Mouse (Mus musculus) large intestine, adult 2 months (tissue): Measurements from ENCODE around the gene 1600002K03Rik. TPM values are rescaled to one million over a fixed set of nuclear protein-coding genes. Genes with fewer than 3 reads are reported as not detected.

Experiments
- DNase-seq: peaks from one replicate; pipeline ENCODE4 v3.0.0-alpha.2; 2012; ENCODE audit warnings: low read depth, low spot score
- WGBS: fragments of 180-500 bp; shearing (Covaris S2); methylation state at CpG from one replicate; pipeline ENCODE4 v1.1.7; 2018; 5-methylcytosine and 5-hydroxymethylcytosine counted together
- polyA plus RNA-seq: library from polyadenylated mRNA; depleted of rRNA; stranded (reverse); fragments of >200 nt; gene quantifications from 2 replicates; pipeline ENCODE4 v1.2.3, GENCODE M21; 2012; rRNA removed

The 1600002K03Rik gene
- 15.9 and 18.2 TPM in 2 replicates for polyA plus RNA-seq

DNA sequence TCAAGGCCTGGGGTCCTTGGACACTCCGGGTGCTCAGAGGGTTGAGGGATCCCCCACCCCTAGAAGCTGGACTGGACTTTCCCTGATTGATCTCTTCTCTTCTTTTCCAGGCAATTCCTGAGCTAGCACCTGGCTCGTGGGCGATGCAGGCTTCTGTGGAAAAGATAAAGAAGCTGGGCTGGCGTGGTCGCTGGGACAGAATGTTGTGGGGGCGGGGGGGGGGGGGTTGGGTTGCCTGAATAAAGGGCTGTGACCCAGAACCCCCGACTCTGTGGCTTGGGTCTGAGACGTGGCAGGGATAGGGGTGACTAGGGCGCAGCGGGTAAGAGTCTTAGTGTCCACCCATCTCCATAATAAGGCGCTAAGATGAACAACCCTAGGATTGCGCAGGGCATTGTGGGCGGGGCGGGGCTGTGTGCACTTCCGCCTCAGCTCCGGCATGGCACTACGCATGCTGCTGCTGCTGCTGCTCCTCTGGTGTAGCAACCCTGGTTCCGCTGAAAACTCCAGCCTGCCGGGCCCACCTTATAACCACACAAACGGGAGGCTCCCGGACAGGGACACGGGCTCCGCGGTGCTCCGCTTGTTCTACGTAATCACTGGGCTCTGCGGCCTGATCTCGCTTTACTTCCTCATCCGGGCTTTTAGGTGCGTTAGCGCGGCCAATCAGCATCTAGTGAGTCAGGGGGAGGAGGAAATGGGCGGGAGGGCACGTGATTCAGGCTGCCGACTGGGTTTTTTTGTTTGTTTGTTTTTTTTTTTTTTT is at the start of gene 1600002K03Rik:
1600002K03Rik (plus strand) TSS at position 418 of the 766 bp plus-strand sequence.
- 5% methylated on average over 35 of the region's 35 CpGs for WGBS
- no peak for DNase-seq

DNA sequence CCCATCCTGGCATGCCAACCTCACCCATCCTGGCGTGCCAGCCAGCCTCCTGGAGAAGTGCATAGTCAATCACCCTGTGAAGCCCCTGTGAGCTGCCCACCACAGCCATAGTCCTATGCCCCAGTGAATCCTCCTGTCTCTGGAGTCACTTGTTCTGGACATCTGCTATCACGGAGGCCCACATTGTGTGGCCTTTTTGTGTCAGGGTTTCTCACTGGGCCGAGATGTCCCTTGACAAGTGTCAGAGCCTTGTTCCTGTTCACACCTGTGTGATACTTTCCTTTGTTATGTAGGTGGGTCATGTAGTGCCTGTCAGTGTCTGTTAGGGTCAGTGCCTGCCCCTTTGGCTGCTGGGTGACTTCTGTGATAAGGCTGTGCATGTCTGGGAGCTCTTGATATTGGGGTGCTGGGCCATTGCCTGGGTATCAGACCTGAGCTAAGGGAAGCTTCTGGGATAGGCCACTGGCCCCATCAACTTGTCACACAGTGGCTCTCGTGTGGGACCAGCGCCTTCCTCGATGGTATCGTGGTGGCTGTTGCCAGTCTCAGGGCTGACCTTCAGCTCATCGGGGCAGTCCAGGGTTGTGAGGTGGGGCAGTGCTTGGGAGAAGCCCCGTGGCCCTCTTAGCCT is 48.7 kb upstream of the 1600002K03Rik start:
- WGBS, result 87% methylated on average over 9 of the region's 9 CpGs
- no peak for DNase-seq

DNA sequence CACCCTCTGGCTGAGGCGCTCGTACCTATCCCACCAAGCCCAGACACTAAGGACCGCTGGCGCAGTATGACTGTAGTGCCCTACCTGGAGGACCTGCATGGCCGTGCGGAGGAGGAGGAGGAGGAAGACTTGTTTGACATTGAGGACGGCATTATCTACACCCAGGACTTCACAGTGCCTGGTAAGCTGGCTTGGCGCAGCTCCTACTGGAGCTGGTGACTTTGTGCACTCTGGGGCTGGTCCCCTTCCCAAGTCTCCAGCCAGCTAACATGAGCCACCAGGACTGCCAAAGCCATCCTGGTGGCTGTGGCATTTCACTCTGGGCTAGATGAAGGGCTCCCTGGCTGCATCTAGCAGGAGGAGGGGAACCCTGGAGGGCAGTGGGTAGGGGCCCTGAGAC is 44.8 kb upstream of the 1600002K03Rik start:
- DNase-seq, result no peak
- WGBS, result 95% methylated on average over 8 of the region's 8 CpGs

DNA sequence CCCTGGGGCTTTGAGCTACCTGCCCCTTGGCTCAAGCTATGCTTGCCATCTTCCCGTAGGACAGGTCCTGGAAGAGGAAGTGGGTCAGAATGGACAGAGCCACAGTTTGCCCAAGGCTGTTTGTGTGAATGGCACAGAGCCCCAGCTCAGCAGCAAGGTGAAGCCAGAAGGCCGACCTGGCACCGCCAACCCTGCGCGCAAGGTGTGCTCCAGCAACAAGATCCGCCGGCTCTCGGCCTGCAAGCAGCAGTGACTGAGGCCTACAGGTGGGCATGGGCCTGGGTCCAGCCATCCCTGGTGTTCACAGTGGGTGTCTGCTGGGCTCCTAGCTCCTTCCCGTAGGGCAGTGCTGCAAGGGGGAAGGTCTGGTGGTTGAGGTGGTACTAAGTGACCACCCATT is 42.9 kb upstream of the 1600002K03Rik start:
- 34% methylated on average over 9 of the region's 9 CpGs for WGBS
- DNase-seq, result no peak

DNA sequence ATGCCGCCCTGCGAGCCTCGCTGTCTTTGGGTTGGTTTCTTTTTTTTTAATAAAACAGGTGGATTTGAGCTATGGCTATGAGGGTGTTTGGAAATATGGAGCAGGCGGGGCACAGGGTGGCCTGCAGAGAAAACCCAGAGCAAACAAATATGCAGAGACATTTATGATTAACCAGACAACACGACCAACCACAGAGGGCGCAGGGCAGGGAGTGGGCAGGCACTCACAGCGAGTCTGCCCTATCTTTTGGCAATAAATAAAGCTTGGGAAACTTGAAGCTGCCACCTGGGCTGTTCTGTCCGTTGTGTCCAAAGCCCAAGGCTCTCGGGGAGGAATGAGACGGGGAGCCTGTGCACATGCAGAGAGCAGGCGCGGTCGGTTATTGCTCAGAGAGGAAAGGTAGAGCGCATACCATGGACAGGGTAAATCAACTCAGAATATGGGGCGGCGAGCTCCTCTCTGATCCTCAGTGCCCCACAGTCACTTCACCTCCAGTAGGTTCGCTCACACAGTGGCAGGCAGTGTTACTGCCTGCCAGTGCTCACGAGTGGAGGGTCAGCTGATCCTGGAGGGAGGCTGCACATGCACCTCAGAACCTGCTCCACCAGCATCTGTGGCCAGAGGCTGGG is 42.2 kb upstream of the 1600002K03Rik start:
- no peak for DNase-seq
- 34% methylated on average over 18 of the region's 18 CpGs for WGBS

DNA sequence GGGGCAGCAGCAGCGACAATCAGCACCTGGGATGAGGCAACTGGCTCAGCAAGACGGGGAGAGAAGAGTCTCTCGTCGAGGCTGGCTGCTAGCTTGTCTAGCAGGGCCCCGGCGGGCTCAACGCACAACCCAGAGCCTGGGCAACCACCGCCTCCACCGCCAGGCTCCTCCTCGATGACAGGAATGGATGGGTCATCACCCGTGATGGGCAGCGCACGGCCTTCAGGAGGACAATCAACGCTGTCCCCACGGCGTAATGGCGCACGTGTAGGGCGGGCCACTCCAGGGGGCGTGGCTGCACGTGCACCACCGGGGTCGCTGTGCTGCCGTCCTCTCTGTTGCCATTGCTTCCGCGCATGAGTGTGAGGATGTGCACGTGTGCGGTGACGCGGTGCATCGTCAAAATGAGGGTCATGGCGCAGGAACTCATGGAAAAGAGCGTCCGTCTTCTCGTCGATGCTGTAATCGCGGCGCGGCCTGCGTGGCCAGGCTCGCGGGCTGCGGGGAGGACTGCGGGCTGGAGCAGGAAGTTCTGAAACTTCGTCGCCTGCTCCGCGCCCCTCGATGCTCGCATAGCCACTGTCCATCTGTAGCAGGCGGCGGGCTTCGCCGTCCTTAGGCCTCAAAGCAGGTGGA is 41.3 kb upstream of the 1600002K03Rik start:
- DNase-seq, result no peak
- WGBS, result 73% methylated on average over 55 of the region's 55 CpGs

DNA sequence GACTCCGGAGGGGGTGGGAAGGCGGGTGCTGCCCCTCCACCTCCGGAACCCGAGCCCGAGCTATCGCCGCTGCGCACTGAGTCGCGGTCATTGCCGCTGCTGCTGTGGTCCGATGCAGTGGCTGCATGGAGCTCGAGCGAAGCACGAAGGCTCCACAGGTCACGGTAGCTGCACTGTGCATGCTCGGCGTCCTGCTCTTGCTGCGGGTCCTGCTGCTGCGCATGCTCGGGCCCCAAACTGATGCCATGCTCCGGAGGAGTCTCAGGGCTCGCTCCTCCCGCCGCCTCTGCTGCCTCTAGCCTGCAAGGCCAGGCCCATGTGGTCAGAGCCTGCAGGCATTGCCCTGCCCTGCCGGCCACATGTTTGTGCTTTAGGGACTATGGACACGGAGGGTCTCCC is 40.8 kb upstream of the 1600002K03Rik start:
- no peak for DNase-seq
- 87% methylated on average over 27 of the region's 27 CpGs for WGBS

DNA sequence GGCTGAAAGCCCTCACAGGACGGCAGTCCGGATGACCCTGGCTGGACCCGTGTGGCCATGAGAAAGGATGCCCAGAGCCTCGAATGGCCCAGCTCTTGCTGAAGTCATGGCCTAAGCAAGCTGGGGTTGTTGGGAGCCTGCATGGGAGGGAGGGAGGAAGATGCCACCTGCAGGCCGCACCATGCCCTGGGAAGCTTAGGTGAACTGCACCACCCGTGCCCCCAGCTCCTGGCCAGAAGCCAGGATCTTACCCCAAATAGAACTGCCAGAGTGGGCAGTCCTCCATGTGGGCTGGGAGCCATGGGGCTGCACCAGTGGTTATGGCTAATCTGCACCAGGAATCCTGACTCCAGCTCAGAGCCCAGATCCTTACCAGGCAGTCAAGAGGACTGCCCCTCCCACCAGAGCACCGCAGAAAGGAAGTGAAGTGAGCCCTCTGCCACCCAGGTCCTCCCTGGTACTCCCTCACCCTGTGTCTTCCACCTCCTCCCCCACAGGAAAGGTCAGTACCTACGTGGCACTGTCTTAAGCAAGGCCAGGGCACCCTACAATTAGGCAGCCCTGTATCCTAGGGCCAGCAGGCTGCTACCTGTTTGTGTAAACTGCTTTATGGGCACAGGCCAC is 39.4 kb upstream of the 1600002K03Rik start:
- DNase-seq, result no peak

DNA sequence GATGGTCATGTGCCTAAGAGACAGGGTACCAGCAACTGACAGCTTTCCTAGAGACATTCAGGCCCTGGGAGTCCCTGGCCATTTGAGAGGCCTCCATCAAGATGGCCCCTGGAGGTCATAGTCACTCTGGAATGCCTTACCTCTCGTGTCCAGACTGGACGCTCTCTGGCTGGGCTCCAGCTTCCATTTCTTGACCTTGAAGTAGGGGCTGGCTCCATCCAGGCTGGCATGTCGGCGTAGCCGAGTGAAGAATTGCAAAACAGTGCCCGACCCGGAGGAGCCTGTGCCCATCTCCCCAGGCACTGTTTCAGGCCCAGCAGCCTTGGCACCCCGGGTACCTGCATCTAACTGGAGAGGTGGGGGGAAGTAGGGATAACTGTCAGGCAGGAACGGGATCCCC is 38.3 kb upstream of the 1600002K03Rik start:
- 83% methylated on average over 9 of the region's 9 CpGs for WGBS

More for the DNA sequence above, 39.4 kb upstream of the 1600002K03Rik start:
- 60% methylated on average over 8 of the region's 8 CpGs for WGBS

DNA sequence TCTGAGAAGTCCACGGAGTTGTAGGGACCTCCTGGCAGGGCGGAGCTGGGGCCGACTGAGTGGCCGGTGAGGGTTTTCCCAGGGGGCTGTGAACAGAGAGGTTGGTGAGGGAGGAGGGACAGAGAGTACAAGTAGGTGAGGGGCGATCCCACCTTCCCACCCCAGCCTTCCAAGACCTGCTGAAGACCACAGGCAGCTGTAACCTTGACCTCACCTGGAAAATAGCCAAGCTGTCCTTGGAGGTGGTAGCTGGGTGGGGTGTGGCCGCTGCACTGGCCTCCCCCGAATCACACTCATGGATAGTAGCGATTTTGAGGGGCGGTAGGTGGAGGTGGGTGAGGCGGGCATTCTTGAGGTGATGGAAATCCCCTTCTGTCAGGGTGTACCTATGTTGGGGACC is 37.6 kb upstream of the 1600002K03Rik start:
- no peak for DNase-seq
- WGBS, result 82% methylated on average over 10 of the region's 10 CpGs

More for the DNA sequence above, 38.3 kb upstream of the 1600002K03Rik start:
- DNase-seq, result no peak

DNA sequence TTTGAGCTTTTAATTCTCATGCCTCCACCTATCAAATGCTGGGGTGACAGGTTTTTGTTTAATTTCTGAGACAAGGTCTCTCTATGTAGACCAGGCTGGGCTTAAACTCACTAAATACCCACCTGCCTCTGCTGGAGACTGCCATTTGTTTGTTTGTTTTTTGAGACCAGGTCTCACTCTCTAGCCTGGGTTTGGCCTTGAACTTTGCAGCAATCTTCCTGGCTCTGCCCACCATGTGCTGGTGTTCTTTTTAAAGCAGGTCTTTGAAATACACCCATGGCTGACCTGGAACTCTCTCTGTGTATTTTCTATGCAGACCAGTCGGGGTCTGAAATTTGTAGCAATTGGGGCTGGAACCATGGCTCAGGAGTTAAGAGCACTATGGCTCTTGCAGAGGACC is 37.1 kb upstream of the 1600002K03Rik start:
- DNase-seq, result no peak
- WGBS, result 97% methylated on average over 1 of the region's 1 CpGs

DNA sequence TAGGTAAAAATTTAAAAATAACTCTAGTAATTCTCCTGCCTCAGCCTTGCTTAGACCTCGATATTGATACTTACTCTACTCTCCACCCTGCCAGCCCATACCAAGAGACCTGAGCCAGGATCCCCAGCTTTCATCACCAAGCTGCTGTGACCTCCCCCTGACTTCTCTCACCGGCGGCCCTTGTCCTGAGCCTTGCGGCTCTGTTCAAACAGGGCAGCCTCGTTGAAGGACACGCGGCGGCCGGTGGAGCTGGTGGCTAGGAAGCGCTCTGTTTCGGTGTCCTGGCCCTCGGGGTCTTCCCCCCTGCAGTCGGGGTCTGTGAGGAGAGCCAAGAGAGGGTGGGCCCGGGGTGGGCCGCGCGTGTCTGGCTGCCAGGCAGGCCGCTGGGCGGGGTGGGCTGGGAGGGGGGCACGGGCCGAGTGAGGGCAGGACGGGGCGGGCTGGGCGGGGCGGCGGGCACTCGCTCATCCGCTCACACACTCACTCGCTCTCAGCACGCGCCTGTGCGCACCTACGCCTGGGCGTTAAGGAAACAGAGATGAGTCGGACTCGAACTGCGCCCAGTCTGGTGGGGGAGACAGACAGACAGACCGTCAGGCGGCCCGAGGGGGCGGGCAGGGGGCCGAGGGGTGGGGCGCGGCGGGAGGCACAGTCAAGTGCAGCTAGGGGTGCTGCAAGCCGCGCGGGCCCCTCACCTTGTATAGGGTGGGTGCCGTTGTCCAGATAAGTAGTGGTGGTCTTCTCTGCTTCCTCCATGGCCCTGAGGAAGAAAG is 36.4 kb upstream of the 1600002K03Rik start:
- DNase-seq, result no peak
- 34% methylated on average over 49 of the region's 49 CpGs for WGBS

DNA sequence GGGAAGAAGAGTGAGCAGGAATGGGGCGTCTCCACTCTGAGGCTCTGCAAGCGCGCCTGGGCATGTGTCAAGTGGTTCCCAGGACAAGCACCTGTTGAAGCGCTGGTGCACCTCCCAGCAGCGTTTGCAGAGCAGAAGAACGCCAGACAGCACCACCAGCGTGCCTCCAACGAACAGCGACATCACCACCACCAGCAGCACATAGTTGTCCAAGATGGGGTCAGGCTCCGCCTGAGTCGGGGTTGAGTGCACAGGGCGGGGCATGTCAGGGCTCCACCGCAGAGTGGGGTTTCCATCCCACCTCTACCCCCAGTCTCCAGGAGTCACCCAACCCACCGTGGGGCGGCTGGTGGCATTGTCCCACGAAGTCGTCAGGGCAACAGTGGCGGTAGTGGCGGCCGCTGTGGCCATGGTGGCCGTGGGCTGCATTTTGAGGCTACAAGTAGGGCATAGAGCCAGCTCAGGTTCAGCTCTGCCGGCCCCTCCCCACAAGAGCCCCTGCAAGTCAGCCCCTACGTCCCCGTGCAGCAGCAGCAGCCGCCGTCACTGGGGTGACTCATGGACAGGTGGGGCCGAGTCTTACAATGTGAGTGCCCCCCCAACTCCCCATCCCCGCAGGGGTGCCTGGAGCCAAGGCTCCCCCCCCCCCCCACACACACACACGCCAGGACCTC is 35.7 kb upstream of the 1600002K03Rik start:
- no peak for DNase-seq
- 12% methylated on average over 29 of the region's 29 CpGs for WGBS

DNA sequence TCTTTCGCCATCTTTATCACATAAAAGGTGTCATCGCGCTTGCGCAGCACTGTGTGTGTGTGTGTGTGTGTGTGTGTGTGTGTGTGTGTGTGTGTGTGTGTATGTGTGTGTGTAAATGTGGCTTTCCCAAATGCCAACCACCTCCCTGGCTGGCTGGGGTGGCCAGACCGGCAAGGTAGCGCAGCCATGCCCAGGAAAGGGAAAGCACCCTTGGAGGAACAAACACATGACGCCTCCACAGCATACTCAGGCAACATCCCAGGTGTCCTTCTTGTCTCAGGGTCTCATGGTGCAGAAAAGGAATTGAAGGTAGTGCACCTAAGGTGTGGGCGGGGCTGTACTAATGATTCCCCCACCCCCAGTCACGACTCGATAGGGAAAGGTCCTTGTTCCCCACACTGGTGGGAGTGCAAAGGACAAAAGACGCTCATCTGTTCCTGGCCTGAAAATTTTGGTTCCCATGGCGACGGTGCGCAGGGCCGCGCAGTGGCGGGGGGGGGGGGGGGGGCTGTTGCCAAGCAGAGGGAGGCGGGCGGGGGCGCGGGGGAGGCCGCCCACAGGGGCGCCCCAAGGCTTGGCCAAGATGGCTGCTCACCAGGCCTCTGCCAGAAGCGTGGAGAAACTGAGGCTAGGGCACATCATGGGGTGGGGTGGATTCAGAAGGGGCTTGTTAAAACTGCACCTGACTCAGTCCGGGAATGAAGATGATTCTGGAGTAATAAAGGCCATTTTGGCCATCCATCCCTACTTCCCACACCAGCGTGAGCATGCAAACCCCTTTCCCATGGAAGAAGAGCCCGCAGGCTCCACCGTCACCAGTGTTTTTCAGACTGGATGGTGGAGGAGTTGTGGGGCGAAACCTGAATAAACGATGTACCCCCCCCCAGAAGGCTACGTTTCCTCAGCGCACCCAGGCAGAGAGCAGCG is 34.9 kb upstream of the 1600002K03Rik start:
- no peak for DNase-seq
- WGBS, result 13% methylated on average over 30 of the region's 33 CpGs

DNA sequence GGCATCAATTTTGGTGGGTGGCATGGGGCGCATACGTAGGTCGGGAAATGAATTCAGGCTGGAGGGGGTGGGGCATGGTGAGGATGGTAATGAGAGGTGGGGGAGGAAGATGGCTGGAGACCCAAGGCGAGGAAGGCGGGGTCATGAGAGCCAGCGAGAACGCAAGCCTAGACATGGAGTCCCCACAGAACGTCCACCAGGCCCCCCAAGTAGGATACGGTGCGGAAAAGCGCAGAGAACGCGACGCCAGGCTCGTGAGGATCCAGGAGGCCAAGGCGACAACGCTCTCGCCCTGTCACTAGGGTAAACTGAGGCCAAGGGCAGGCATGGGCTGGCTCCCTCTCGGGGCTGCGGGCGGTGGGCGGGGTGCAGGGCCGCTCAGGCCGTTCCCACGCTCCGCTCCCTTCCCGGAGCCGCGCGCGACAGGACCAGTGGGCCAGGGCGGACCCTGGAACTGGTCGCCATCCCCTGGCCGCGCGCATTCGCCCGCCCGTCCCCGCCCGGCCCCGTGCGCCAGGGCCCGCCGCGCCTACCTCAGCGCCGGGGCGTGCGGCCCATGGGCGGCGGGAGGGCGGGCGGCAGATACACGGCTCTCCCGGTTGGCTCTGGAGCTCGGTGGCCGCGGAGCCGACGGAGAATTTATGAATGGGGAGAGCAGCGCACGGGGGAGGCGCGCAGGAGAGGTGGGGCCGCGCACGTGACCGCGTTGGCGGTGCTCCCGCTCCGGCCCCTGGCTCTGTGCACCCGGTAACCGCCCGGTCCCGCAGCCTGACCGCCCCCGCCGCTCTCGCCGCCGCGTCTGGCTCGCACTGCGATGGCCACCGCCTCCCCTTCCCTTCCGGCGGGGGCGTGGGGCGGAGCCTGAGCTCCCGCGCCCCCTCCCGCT is 33.9 kb upstream of the 1600002K03Rik start, which contains the start of gene Atp5d:
Atp5d (plus strand) TSS at position 80 of the 886 bp plus-strand sequence.
- no peak for DNase-seq
- WGBS, result under 1% methylated on average over 94 of the region's 94 CpGs

DNA sequence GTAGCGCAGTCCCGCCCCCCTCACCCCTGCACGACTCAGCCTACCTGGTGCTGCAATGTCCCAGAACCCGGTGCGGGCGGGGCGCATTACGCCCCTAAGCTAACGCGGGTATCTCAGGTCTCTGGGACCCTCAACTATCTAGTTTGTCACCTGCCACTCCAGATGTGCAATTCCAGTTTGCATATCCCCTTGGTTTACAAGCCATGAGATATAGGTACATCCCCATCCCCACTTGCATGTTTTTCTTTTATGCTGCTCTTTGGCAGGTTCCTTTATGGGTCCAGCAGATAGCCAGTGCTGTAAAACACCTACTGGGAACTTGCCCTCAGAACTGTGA is 33.3 kb upstream of the 1600002K03Rik start:
- WGBS, result 1% methylated on average over 10 of the region's 10 CpGs
- no peak for DNase-seq
